Mouse (Mus musculus) left cerebral cortex, adult 18-20 months (tissue): ENCODE measurements around the gene Gm49405. TPM values are rescaled to one million over a fixed set of nuclear protein-coding genes. Genes with fewer than 3 reads are reported as not detected.
"Not testable (repeated sequence)": the region's sequence is repeated elsewhere in the genome, so short reads cannot be mapped to it uniquely, and the experiment has no call there.

Experiments
- DNase-seq, 2 experiments: peaks; one replicate each; pipeline ENCODE4 v3.0.0; 2021 to 2022; ENCODE audit warnings: low spot score in 2 of 2, mixed read lengths in 1 of 2
- total RNA-seq, 2 experiments: library from RNA; stranded (reverse); gene quantifications; 2 replicates each; pipeline ENCODE4 v1.2.3; 2021

The Gm49405 gene
- total RNA-seq, 2 experiments from 2014 or later: 1.0 to 1.5 TPM

GRCm38 (mm10) chr19:4046866-4047254 lies 46.4 kb downstream of the Gm49405 start:
- no peak for DNase-seq

GRCm38 (mm10) chr19:4047859-4048258 lies 47.4 kb downstream of the Gm49405 start:
- peak; percentile 69 to 84 for DNase-seq

DNA sequence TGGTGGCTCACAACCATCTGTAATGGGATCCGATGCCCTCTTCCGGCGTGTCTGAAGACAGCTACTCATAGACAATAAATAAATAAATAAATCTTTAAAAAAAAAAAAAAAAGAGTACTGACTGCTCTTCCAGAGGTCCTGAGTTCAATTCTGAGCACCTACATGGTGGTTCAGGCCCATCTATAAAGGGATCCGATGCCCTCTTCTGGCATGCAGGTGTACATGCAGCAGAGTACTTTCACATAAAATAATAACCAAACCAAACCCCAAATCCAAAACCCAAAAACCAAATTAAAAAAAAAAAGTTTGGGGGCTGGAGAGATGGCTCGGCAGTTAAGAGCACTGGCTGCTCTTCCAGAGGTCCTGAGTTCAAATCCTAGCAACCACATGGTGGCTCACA lies 48.6 kb downstream of the Gm49405 start:
- DNase-seq: not testable (repeated sequence)

GRCm38 (mm10) chr19:4051016-4051415 lies 50.6 kb downstream of the Gm49405 start:
- no peak for DNase-seq

- DNase-seq: peak; percentile 32 to 60
Observed at GRCm38 (mm10) chr19:4051741-4052515, 51.5 kb downstream of the Gm49405 start.

GRCm38 (mm10) chr19:4052516-4053030 lies 52.1 kb downstream of the Gm49405 start:
- no peak for DNase-seq

DNA sequence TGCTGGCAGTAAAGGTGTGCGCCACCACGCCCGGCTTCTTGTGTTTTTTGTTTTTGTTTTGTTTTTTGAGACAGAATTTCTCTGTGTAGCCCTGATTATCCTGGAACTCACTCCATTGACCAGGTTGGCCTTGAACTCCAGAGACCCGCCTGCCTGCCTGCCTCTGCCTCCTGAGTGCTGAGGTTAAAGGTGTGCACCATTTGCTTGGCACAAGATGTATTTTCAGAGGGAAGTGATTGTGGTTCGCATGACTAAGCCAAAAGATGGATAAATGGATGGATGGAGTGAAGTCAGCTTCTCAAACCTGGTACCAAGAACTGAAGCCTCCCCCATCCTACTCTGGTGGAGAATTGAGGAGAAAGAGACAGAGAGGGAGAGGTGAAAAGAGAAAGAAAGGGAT lies 54.2 kb downstream of the Gm49405 start:
- no peak for DNase-seq

Other genes starting within 250 kb of the Gm49405 start
- 10 to 100 TPM; 48.8 to 49.8 TPM for gene Kmt5b, start 233.2 kb upstream of the Gm49405 start, total RNA-seq
- 10 to 100 TPM; 82.4 to 88.0 TPM for gene Chka, start 148.9 kb upstream of the Gm49405 start, total RNA-seq
- gene Tcirg1, start 93.5 kb upstream of the Gm49405 start, total RNA-seq: 10 to 100 TPM; 22.4 to 23.0 TPM
- gene Ndufs8, start 87.9 kb upstream of the Gm49405 start, total RNA-seq: 100 to 1,000 TPM; 141 to 148 TPM
- 1 to 10 TPM; 3.0 to 4.2 TPM for gene Aldh3b1, start 70.8 kb upstream of the Gm49405 start, total RNA-seq
- gene Unc93b1, start 65.4 kb upstream of the Gm49405 start, total RNA-seq: 10 to 100 TPM; 14.6 to 16.6 TPM
- gene Aldh3b3, start 42.0 kb upstream of the Gm49405 start, total RNA-seq: under 1 TPM in 1 of 2 experiments, not detected in 1; 0.23 TPM
- gene Aldh3b2, start 28.3 kb upstream of the Gm49405 start, total RNA-seq: 1 to 10 TPM; 1.1 to 1.3 TPM
- 1 to 10 TPM; 2.6 to 5.2 TPM for gene Acy3, start 14.1 kb upstream of the Gm49405 start, total RNA-seq
- gene Tbx10, start 7.9 kb upstream of the Gm49405 start, total RNA-seq: not detected
- gene Nudt8, start within 50 bp of the Gm49405 start, total RNA-seq: 10 to 100 TPM in 1 of 2 experiments, 1 to 10 TPM in 1; 8.9 to 10.8 TPM
- gene Doc2g, start 2.7 kb downstream of the Gm49405 start, total RNA-seq: 1 to 10 TPM; 3.5 to 4.9 TPM
- gene Ndufv1, start 12.2 kb downstream of the Gm49405 start, total RNA-seq: 100 to 1,000 TPM; 265 to 266 TPM
- 100 to 1,000 TPM; 353 to 399 TPM for gene Gstp1, start 37.4 kb downstream of the Gm49405 start, total RNA-seq
- 10 to 100 TPM; 40.5 to 55.2 TPM for gene Gstp2, start 45.4 kb downstream of the Gm49405 start, total RNA-seq
- gene Gstp3, start 58.9 kb downstream of the Gm49405 start, total RNA-seq: not detected
- not detected for gene Cabp2, start 81.0 kb downstream of the Gm49405 start, total RNA-seq
- 10 to 100 TPM; 33.6 to 37.3 TPM for gene Cdk2ap2, start 96.6 kb downstream of the Gm49405 start, total RNA-seq
- 100 to 1,000 TPM; 210 to 214 TPM for gene Pitpnm1, start 99.4 kb downstream of the Gm49405 start, total RNA-seq
- 100 to 1,000 TPM; 121 to 126 TPM for gene Aip, start 125.2 kb downstream of the Gm49405 start, total RNA-seq
- under 1 TPM; 0.12 TPM for gene Gpr152, start 139.2 kb downstream of the Gm49405 start, total RNA-seq
- under 1 TPM; 0.26 to 0.63 TPM for gene Cabp4, start 143.4 kb downstream of the Gm49405 start, total RNA-seq
- 10 to 100 TPM; 77.9 to 81.3 TPM for gene Coro1b, start 148.0 kb downstream of the Gm49405 start, total RNA-seq
- gene Ptprcap, start 153.0 kb downstream of the Gm49405 start, total RNA-seq: 1 to 10 TPM; 1.3 to 2.3 TPM
- 10 to 100 TPM; 32.5 to 34.5 TPM for gene Rps6kb2, start 162.7 kb downstream of the Gm49405 start, total RNA-seq
- gene Carns1, start 174.9 kb downstream of the Gm49405 start, total RNA-seq: 1 to 10 TPM; 5.1 to 9.2 TPM
- 1 to 10 TPM; 1.0 to 1.1 TPM for gene Tbc1d10c, start 190.7 kb downstream of the Gm49405 start, total RNA-seq
- 100 to 1,000 TPM; 303 to 333 TPM for gene Ppp1ca, start 191.4 kb downstream of the Gm49405 start, total RNA-seq
- 10 to 100 TPM in 1 of 2 experiments, 1 to 10 TPM in 1; 7.2 to 10.1 TPM for gene Rad9a, start 201.0 kb downstream of the Gm49405 start, total RNA-seq
- gene Clcf1, start 213.6 kb downstream of the Gm49405 start, total RNA-seq: 1 to 10 TPM; 1.5 to 1.9 TPM
- not detected for gene AC109138.7, start 213.7 kb downstream of the Gm49405 start, total RNA-seq
- gene Pold4, start 231.3 kb downstream of the Gm49405 start, total RNA-seq: 10 to 100 TPM; 13.4 to 18.2 TPM